Mouse (Mus musculus) small intestine, adult 2 months (tissue): ENCODE measurements at regions not wholly inside any gene's neighbourhood (a gene's known extent, or its start where the extent isn't known, plus 50 kb on each side); places are given as distances from the start of the nearest gene placed in this dataset.
A peak's percentile ranks its signal among the peaks of the same experiment; 100 is the strongest.

Experiments
- H3K27ac ChIP-seq: fragments of 200-500 bp; 2 replicates; pipeline ENCODE4 v1.5.1; 2012; ENCODE audit warnings: low read depth, low read length, control low read depth, inconsistent platforms; ENCODE audit not compliant: insufficient read depth
- H3K27me3 ChIP-seq: fragments of 200-500 bp; 2 replicates; pipeline ENCODE4 v1.6.1; 2012; ENCODE audit warnings: mild to moderate bottlenecking, moderate library complexity, low read length, inconsistent platforms; ENCODE audit not compliant: control insufficient read depth, insufficient read depth
- H3K36me3 ChIP-seq: fragments of 200-500 bp; 2 replicates; pipeline ENCODE4 v1.6.1; 2012; ENCODE audit warnings: mild to moderate bottlenecking, low read length, control low read depth, inconsistent platforms; ENCODE audit not compliant: control insufficient read depth, insufficient read depth
- H3K4me1 ChIP-seq: fragments of 200-500 bp; 2 replicates; pipeline ENCODE4 v1.6.1; 2012; ENCODE audit warnings: low read length, inconsistent platforms, mixed read lengths; ENCODE audit not compliant: control insufficient read depth, insufficient read depth, insufficient read length
- H3K4me3 ChIP-seq: fragments of 200-500 bp; 2 replicates; pipeline ENCODE4 v1.5.1; 2012; ENCODE audit warnings: low read depth, mild to moderate bottlenecking, control low read depth, inconsistent platforms, low read length, moderate library complexity
- CTCF ChIP-seq: fragments of 200-500 bp; IDR thresholded peaks from 2 replicates; pipeline ENCODE4 v1.5.1; 2012; ENCODE audit warnings: low read depth, mild to moderate bottlenecking, control low read depth, inconsistent platforms, low read length, moderate library complexity, mixed read lengths; ENCODE audit not compliant: insufficient replicate concordance, insufficient read length; ENCODE audit errors: extremely low read depth
- POLR2A ChIP-seq: fragments of 200-500 bp; IDR thresholded peaks from 2 replicates; pipeline ENCODE4 v1.6.1; 2012; ENCODE audit warnings: low read depth, mild to moderate bottlenecking, control low read depth, inconsistent platforms, low read length, moderate library complexity
- WGBS: fragments of 180-500 bp; shearing (Covaris S2); methylation state at CpG from one replicate; pipeline ENCODE4 v1.1.7; 2018; 5-methylcytosine and 5-hydroxymethylcytosine counted together

DNA sequence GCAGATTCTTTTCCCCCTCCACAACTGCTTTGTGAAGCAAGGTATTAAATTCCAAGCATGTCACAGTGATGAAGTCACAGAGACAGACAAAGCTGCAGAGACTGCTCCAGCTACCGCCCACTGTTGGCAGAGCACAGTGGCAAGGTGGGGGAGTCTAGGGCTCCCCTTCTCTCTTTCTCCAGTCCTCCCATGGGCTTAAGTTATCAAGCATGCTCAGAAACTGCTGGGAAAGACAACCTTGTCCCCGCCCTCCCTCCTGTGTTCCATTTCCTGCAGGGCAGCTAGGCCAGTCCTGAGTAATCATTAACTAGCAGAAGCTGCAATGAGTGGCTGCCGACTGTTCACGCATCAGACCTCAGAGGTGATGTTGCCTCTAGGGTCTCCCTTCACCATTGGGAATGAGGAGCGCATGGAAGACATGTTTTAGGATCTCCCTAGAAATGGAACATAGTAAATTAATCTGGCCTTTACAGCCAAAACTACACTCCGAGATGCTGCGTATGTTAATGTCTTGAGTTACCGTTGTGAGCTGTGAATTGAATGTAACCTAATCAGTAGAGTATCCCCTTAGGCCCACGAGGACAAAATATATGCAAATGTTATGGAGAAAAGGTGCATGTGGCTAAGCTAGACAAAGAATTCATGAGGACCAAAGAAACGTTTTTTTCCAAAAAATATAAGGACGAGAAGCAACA is 372.5 kb upstream of the Acvr2a start:
- peak overlapping the region; percentile 22; the same call in 1 of the 2 replicates for H3K4me3 ChIP-seq
- peaks cover 6% of the 10 kb centered on the region for H3K4me1 ChIP-seq
- H3K27ac ChIP-seq: peak overlapping the region; percentile 87
- H3K36me3 ChIP-seq: no peaks in the 10 kb centered on the region
- peak; percentile 31; the same call in 1 of the 2 replicates for TF ChIP-seq CTCF
- TF ChIP-seq POLR2A: peak; percentile 30; the same call in 1 of the 2 replicates
- no peaks in the 10 kb centered on the region for H3K27me3 ChIP-seq
- 21% methylated on average over 11 of the region's 11 CpGs for WGBS

DNA sequence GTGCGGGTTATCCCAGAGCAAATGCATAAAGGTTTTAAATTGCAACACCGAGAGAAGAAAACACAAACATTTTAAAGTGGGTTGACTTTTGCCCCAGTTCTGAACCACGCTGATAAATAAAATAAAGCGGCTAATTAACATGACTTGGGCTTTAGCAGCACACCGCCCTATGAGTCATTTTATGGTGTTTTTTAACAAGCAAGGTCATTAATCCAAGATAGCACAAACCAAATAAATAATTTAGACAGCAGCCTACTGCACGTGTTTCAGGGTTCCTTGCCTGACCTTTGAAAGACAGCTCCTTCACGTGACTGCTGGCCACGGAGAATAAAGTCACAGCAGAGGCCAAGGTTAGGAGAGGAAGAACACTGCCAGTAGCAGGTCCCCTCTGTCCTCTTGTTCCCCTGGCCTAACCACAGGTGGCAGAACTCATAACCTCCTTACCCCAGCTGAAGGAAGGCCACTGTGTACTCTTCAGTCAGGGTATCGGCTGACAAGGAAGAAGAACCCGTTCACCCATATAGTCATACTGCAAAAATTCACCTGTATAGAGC is 371.8 kb upstream of the Acvr2a start:
- WGBS: 21% methylated on average over 10 of the region's 10 CpGs
- peaks cover 6% of the 10 kb centered on the region for H3K4me1 ChIP-seq
- H3K27ac ChIP-seq: peak overlapping the region; percentile 97
- no peaks in the 10 kb centered on the region for H3K27me3 ChIP-seq
- no peaks in the 10 kb centered on the region for H3K36me3 ChIP-seq
- TF ChIP-seq CTCF (no peak), POLR2A (no peak)
- no peak overlapping the region for H3K4me3 ChIP-seq

DNA sequence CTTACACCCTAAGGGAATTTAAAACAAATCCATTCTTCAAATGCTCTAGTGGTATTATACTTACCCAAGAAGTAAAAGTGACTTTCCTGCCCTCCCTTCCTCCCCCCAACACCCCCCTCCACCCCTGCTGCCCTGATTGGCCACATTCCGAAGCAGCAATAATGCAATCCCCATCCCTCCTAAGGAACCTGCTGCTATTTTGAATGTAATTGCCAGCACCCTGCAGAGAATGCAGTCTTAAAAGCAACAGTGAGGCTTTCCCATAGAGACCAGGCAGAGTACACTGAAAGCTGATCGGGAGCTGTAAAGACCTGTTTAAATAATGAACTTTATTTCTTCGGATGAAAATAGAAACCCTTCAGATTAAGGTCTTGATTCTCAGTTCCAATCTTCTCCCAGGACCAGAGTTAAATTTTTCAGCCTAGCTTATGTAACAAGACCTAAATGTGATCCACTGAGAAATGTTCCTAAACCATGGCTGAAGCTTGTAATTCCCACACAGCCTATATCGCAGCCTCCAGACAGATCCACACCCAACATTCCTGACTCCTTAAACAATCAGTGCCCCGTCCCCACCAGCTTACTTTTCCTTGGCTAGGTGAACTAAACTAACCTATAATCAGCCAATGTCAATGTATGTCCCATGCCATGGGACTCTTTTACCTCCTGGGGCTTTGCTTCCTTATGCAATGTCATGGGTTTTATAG is 367.9 kb upstream of the Acvr2a start:
- Histone ChIP-seq H3K4me3 (no peak overlapping the region), H3K36me3 (no peaks in the 10 kb centered on the region), H3K27ac (no peak overlapping the region), H3K4me1 (peaks cover 4% of the 10 kb centered on the region; the same call in 1 of the 2 replicates), H3K27me3 (no peaks in the 10 kb centered on the region)
- WGBS: 60% methylated on average over 5 of the region's 5 CpGs
- TF ChIP-seq CTCF (no peak), POLR2A (no peak)

DNA sequence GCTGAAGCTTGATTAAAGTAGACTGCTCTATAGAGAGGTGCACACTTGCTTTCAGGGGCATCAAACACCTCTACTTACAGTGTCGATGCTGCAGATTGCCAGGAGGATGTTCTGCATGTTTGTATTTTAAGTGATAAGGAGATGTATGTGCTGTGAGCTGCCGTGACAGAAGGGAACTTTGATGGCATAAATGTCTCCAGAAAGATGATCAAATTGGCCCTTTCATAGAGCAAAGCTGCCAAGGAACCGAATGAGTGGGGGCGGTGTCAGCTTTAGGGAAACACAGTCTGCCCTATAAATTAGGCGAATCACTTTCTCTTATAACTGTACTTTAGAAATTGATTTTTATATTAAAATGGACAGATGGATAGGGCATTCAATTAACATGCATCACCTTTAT is 367.3 kb upstream of the Acvr2a start:
- Histone ChIP-seq H3K27me3 (no peaks in the 10 kb centered on the region), H3K36me3 (no peaks in the 10 kb centered on the region), H3K27ac (no peak overlapping the region), H3K4me1 (peaks cover 2% of the 10 kb centered on the region; the same call in 1 of the 2 replicates), H3K4me3 (no peak overlapping the region)
- no peak for TF ChIP-seq CTCF
- no peak for TF ChIP-seq POLR2A
- WGBS: 78% methylated on average over 5 of the region's 5 CpGs

DNA sequence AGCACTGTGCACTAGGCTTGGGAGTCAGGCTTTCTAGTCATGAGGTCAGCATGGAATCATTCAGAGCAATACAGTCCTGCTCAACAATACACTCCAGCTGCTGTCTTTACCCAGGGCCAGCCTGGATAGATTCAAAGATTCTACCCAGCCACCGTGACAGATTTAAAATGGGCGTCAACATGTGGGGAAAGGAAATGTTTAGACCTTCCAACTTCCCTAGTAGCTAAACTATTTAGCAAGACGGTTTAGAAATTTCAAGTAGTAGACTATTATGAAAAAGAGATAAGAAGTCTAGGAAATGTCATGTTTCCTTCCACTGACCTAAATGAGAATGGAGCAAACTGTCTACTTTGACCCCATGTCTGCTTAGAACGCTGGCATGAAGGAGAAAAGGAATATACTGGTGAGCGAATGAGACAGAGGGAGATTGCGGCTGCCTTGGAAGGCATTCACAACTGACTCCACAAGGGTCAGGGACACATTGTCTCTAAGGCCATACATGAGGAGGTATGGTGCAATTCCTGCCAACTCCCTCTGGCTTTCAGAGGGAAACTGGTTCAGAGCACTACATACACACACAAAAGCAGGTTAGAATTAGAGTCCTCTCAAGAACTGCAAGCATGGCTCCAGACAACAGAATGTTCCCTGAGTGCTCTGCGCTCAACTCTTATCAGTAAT is 364.6 kb upstream of the Acvr2a start:
- TF ChIP-seq POLR2A (no peak), CTCF (no peak)
- H3K27me3 ChIP-seq: no peaks in the 10 kb centered on the region
- no peaks in the 10 kb centered on the region for H3K36me3 ChIP-seq
- H3K4me3 ChIP-seq: no peak overlapping the region
- 81% methylated on average over 7 of the region's 7 CpGs for WGBS
- H3K4me1 ChIP-seq: no peaks in the 10 kb centered on the region
- H3K27ac ChIP-seq: no peak overlapping the region

DNA sequence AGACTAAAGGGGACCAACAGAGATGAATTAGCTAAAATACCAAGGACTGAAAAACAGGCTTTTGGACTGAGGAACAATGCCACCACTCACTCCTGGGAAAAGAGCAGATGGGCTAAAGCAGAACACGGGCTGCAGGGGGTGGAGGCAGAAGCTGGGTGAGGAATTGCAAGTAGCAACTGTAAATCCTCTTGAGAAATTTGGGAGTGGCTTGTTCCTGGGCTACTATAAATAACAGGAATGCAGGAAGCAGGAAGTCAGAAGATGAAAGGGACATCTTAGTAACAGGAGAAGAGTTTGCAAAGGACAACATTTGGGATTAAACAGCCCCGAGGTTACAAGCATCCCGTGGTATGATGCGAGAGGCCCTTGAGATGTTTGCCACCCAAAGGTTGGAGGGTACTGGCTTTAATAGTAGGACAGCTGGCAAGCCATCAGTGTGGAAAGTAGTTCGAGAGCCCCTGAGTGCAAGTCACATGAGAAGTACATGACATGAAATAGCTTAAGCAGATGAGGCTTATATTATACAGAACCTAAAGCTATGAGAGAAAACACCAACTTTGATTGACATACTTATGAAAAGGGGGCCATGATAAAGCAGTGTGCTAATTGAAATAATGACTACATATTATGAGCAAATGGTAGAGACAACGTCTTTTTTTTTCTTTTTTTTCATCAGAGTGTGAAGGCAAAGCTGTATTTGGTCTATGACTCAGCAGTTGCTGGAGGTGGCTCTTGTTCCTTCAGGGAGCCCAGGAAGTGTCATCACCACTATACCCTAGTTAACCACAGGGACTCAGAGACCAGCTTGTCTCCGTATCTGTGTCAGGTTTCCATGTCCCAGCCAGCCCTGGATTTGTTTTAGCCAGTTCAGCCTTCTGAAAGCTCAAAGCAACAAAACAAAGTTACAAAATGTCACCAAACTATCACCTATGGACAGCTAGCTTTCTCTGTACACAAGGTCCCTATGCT is 357.6 kb upstream of the Acvr2a start:
- WGBS: 53% methylated on average over 7 of the region's 7 CpGs
- TF ChIP-seq CTCF (no peak), POLR2A (no peak)
- Histone ChIP-seq H3K36me3 (no peaks in the 10 kb centered on the region), H3K4me3 (no peak overlapping the region), H3K27ac (no peak overlapping the region), H3K4me1 (peaks cover 2% of the 10 kb centered on the region; the same call in 1 of the 2 replicates), H3K27me3 (no peaks in the 10 kb centered on the region)
